Mouse (Mus musculus) kidney, adult 8-10 months (tissue): ENCODE measurements around the gene A2ml1.

Experiments
- DNase-seq, 2 experiments: peaks; one replicate each; pipeline ENCODE4 v3.0.0; 2022

Gene A2ml1

GRCm38 (mm10) chr6:128549463-128550452 is 31.6 kb downstream of the A2ml1 start:
- DNase-seq = peak; percentile 26 to 33

GRCm38 (mm10) chr6:128548532-128548931 is 32.9 kb downstream of the A2ml1 start:
- no peak for DNase-seq

GRCm38 (mm10) chr6:128545402-128545801 is 36.0 kb downstream of the A2ml1 start:
- DNase-seq = no peak

GRCm38 (mm10) chr6:128543226-128543625 is 38.2 kb downstream of the A2ml1 start:
- no peak for DNase-seq

- no peak for DNase-seq
Observed at GRCm38 (mm10) chr6:128535250-128535649, 46.2 kb downstream of the A2ml1 start.

- DNase-seq = no peak
Observed at GRCm38 (mm10) chr6:128533296-128533695, 48.1 kb downstream of the A2ml1 start.

GRCm38 (mm10) chr6:128532701-128533100 is 48.7 kb downstream of the A2ml1 start:
- DNase-seq = no peak

- peak in 1 of 2 experiments; percentile 38 for DNase-seq
Observed at GRCm38 (mm10) chr6:128528491-128528890, 52.9 kb downstream of the A2ml1 start.

- DNase-seq = no peak
Observed at GRCm38 (mm10) chr6:128527110-128527509, 54.3 kb downstream of the A2ml1 start.

GRCm38 (mm10) chr6:128526601-128527000 is 54.8 kb downstream of the A2ml1 start, which contains the start of gene Pzp:
TSS of gene Pzp (minus strand) at chr6:128526720.
- DNase-seq = no peak

- no peak for DNase-seq
Observed at GRCm38 (mm10) chr6:128525801-128526200, 55.6 kb downstream of the A2ml1 start.

GRCm38 (mm10) chr6:128523360-128523759 is 58.0 kb downstream of the A2ml1 start:
- DNase-seq = no peak

- no peak for DNase-seq
Observed at GRCm38 (mm10) chr6:128519159-128519558, 62.2 kb downstream of the A2ml1 start.

- DNase-seq = no peak
Observed at GRCm38 (mm10) chr6:128505676-128506236, 75.7 kb downstream of the A2ml1 start.

- no peak for DNase-seq
Observed at GRCm38 (mm10) chr6:128504743-128505142, 76.7 kb downstream of the A2ml1 start.

GRCm38 (mm10) chr6:128495346-128495745 is 86.1 kb downstream of the A2ml1 start:
- DNase-seq = no peak

GRCm38 (mm10) chr6:128494646-128495331 is 86.6 kb downstream of the A2ml1 start:
- DNase-seq = no peak

GRCm38 (mm10) chr6:128491916-128492315 is 89.5 kb downstream of the A2ml1 start:
- no peak for DNase-seq

GRCm38 (mm10) chr6:128490141-128490540 is 91.3 kb downstream of the A2ml1 start:
- no peak for DNase-seq
